Comparison of ENCODE assay signal across 25 mouse cellular contexts in genomic region chr1:104584123-104584522, GRCm38 (mm10).
A peak's percentile ranks its signal among the peaks of the same experiment; 100 is the strongest.
DNase-seq lines count a peak whose midpoint lies in the region; ATAC-seq and TF ChIP-seq lines count a peak whose summit lies in the region.
"Had no signal": no experiment of that assay in that cellular context is flagged by ENCODE, and none has a peak within 500 bp of the region (broad histone marks: within the 10 kb centered on the region; RNA-seq: fewer than 3 reads in every experiment).

No protein-coding gene starts in this region.

- H3K4me3 ChIP-seq in embryonic facial prominence, embryonic 14.5 days (ENCODE audit: low read depth, low read length): no peak overlapping the region
- no peak overlapping the region for H3K4me3 ChIP-seq in embryonic facial prominence, embryonic 10.5 days
- H3K4me3 ChIP-seq in limb, embryonic 14.5 days (replicated peaks; ENCODE audit: low read length): no peak overlapping the region
- H3K4me3 ChIP-seq in limb, embryonic 10.5 days: no peak overlapping the region
- H3K4me3 ChIP-seq in embryonic fibroblast, embryonic 13.5 days (ENCODE audit: insufficient read depth, low read length): no peak overlapping the region
- H3K4me3 ChIP-seq: embryonic facial prominence, embryonic 13.5 days; erythroblast, embryonic 14.5 days; forebrain, embryonic 10.5 days; forebrain, embryonic 12.5 days had no signal

- H3K9ac ChIP-seq in embryonic facial prominence, embryonic 14.5 days (ENCODE audit: low read depth, low read length): no peak overlapping the region
- no peak overlapping the region for H3K9ac ChIP-seq in limb, embryonic 14.5 days (ENCODE audit: low read depth, low read length, severe bottlenecking)
- H3K9ac ChIP-seq: embryonic facial prominence, embryonic 13.5 days; forebrain, embryonic 12.5 days had no signal

- no peak for TF ChIP-seq POLR2A in limb, embryonic 14.5 days (IDR thresholded peaks at IDR 0.05; ENCODE audit: borderline replicate concordance, extremely low read depth, insufficient read depth, insufficient read length)
- TF ChIP-seq POLR2A in embryonic fibroblast, embryonic 13.5 days (IDR thresholded peaks at IDR 0.05; ENCODE audit: low read depth, low read length): no peak

- ATAC-seq in embryonic facial prominence, embryonic 14.5 days (ENCODE audit: low read depth): no peak
- ATAC-seq in limb, embryonic 14.5 days (ENCODE audit: low FRiP score, low read depth): no peak
- ATAC-seq: CD4-positive, CD25-positive, alpha-beta regulatory T cell, adult 4 months; forebrain, embryonic 14.5 days; forebrain, embryonic 16.5 days had no signal

- DNase-seq in embryonic facial prominence, embryonic 14.5 days (ENCODE audit: low spot score): peak; percentile 11
- DNase-seq in embryonic facial prominence, embryonic 10.5 days (ENCODE audit: low spot score): no peak
- DNase-seq in limb, embryonic 14.5 days (ENCODE audit: low spot score): peak; percentile 7
- no peak for DNase-seq in limb, embryonic 10.5 days (ENCODE audit: low spot score)
- DNase-seq in embryo, embryonic 10.5 days (ENCODE audit: low spot score): no peak
- DNase-seq: adrenal gland, adult 2 months; adrenal gland, postnatal 10 days; adrenal gland, postnatal 25 days; B cell, adult 2 months; cerebellum, adult 11 months; cerebellum, adult 18-20 months; cerebellum, adult 8-10 months; cerebellum, adult 9-11 months; cerebellum, postnatal 14 days; cerebellum, postnatal 36 days had no signal

- no peaks in the 10 kb centered on the region for H3K9me3 ChIP-seq in embryonic facial prominence, embryonic 14.5 days (ENCODE audit: control insufficient read depth, low read length)
- no peaks in the 10 kb centered on the region for H3K9me3 ChIP-seq in embryonic facial prominence, embryonic 10.5 days
- H3K9me3 ChIP-seq in limb, embryonic 14.5 days (ENCODE audit: control insufficient read depth, low read length): no peaks in the 10 kb centered on the region
- H3K9me3 ChIP-seq in limb, embryonic 10.5 days (replicated peaks): no peaks in the 10 kb centered on the region
- H3K9me3 ChIP-seq: embryonic facial prominence, embryonic 13.5 days; forebrain, embryonic 10.5 days; forebrain, embryonic 12.5 days had no signal

- WGBS in embryonic facial prominence, embryonic 14.5 days: 68% methylated on average over 3 of the region's 3 CpGs
- WGBS in embryonic facial prominence, embryonic 10.5 days: 94% methylated on average over 3 of the region's 3 CpGs
- 75% methylated on average over 3 of the region's 3 CpGs for WGBS in limb, embryonic 14.5 days
- WGBS in limb, embryonic 10.5 days: 95% methylated on average over 3 of the region's 3 CpGs

- H3K36me3 ChIP-seq in embryonic facial prominence, embryonic 14.5 days (ENCODE audit: control insufficient read depth, insufficient read depth, low read length): no peaks in the 10 kb centered on the region
- no peaks in the 10 kb centered on the region for H3K36me3 ChIP-seq in embryonic facial prominence, embryonic 10.5 days (replicated peaks)
- no peaks in the 10 kb centered on the region for H3K36me3 ChIP-seq in limb, embryonic 14.5 days (ENCODE audit: control insufficient read depth, insufficient read depth, low read length)
- no peaks in the 10 kb centered on the region for H3K36me3 ChIP-seq in limb, embryonic 10.5 days
- H3K36me3 ChIP-seq: embryonic facial prominence, embryonic 13.5 days; forebrain, embryonic 10.5 days; forebrain, embryonic 12.5 days; G1E had no signal

- no peak overlapping the region for H3K4me2 ChIP-seq in embryonic facial prominence, embryonic 14.5 days (ENCODE audit: low read depth, low read length)
- H3K4me2 ChIP-seq in limb, embryonic 14.5 days (replicated peaks; ENCODE audit: low read depth, low read length, severe bottlenecking): no peak overlapping the region
- H3K4me2 ChIP-seq: embryonic facial prominence, embryonic 13.5 days; forebrain, embryonic 12.5 days had no signal

- no peak for TF ChIP-seq CTCF in embryonic fibroblast, embryonic 13.5 days (IDR thresholded peaks at IDR 0.05; ENCODE audit: borderline replicate concordance, insufficient read depth, low read length)

- H3K4me1 ChIP-seq in embryonic facial prominence, embryonic 14.5 days (ENCODE audit: control insufficient read depth, insufficient read depth, low read length): no peaks in the 10 kb centered on the region
- H3K4me1 ChIP-seq in embryonic facial prominence, embryonic 10.5 days: no peaks in the 10 kb centered on the region
- H3K4me1 ChIP-seq in limb, embryonic 14.5 days (ENCODE audit: control insufficient read depth, insufficient read depth, low read length): no peaks in the 10 kb centered on the region
- 0 out of 2 replicates have a peak, but pooled peaks cover 4% of the 10 kb centered on the region for H3K4me1 ChIP-seq in limb, embryonic 10.5 days
- no peaks in the 10 kb centered on the region for H3K4me1 ChIP-seq in embryonic fibroblast, embryonic 13.5 days (ENCODE audit: control insufficient read depth, insufficient read depth, low read length)
- H3K4me1 ChIP-seq: embryonic facial prominence, embryonic 13.5 days; forebrain, embryonic 12.5 days had no signal

- H3K27me3 ChIP-seq in embryonic facial prominence, embryonic 14.5 days (replicated peaks; ENCODE audit: control insufficient read depth, insufficient read depth, low read length): no peaks in the 10 kb centered on the region
- no peaks in the 10 kb centered on the region for H3K27me3 ChIP-seq in embryonic facial prominence, embryonic 10.5 days (replicated peaks; ENCODE audit: low read depth, poor library complexity, severe bottlenecking)
- H3K27me3 ChIP-seq in limb, embryonic 14.5 days (ENCODE audit: control insufficient read depth, insufficient read depth, low read length): no peaks in the 10 kb centered on the region
- H3K27me3 ChIP-seq in limb, embryonic 10.5 days (ENCODE audit: low read depth, poor library complexity, severe bottlenecking): no peaks in the 10 kb centered on the region
- H3K27me3 ChIP-seq: CH12.LX; embryonic facial prominence, embryonic 13.5 days; forebrain, embryonic 12.5 days had no signal

- H3K27ac ChIP-seq in embryonic facial prominence, embryonic 14.5 days (replicated peaks; ENCODE audit: low read depth, low read length): no peak overlapping the region
- no peak overlapping the region for H3K27ac ChIP-seq in embryonic facial prominence, embryonic 10.5 days (replicated peaks)
- no peak overlapping the region for H3K27ac ChIP-seq in limb, embryonic 14.5 days (replicated peaks; ENCODE audit: low read depth, low read length)
- H3K27ac ChIP-seq in limb, embryonic 10.5 days: no peak overlapping the region
- peak overlapping the region; percentile 52; the same call in 1 of the 2 replicates for H3K27ac ChIP-seq in embryonic fibroblast, embryonic 13.5 days (ENCODE audit: insufficient read depth, low read length)
- H3K27ac ChIP-seq: embryonic facial prominence, embryonic 13.5 days; forebrain, embryonic 10.5 days; forebrain, embryonic 12.5 days had no signal

Comparison
In these comparisons a context has a peak if more than half of its experiments do, and no peak if none do; other contexts are left out.
1. DNase-seq: peak in embryonic facial prominence, embryonic 14.5 days (single experiment) and limb, embryonic 14.5 days (single experiment); none in embryonic facial prominence, embryonic 10.5 days (single experiment), limb, embryonic 10.5 days (single experiment) and embryo, embryonic 10.5 days (single experiment).